Mouse (Mus musculus): ENCODE results near the gene Olfr601. TPM values are rescaled to one million over a fixed set of nuclear protein-coding genes. Genes with fewer than 3 reads are reported as not detected.

The Olfr601 gene
- not detected for total RNA-seq (2023)

DNA sequence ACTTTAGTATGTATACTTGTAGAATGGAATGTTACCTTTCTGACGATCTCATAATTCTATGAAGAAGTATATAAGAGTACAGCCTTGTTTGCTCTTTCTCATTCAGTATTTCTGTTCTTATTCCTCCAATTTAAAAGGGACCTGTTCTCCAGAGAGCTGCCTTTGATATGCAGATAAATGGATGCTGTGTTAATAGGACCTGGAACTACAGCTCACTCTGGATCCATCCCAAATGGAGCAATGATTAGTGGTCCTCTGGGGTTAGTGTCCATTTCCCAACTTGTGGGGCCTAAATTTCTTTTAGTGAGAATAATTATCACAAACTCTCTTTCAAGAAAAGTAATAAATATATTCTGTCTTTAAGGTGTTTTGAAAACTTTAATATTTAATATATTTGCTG is at the start of gene Olfr601:
TSS of gene Olfr601 (minus strand) at position 101 of the 400 bp plus-strand sequence.

DNA sequence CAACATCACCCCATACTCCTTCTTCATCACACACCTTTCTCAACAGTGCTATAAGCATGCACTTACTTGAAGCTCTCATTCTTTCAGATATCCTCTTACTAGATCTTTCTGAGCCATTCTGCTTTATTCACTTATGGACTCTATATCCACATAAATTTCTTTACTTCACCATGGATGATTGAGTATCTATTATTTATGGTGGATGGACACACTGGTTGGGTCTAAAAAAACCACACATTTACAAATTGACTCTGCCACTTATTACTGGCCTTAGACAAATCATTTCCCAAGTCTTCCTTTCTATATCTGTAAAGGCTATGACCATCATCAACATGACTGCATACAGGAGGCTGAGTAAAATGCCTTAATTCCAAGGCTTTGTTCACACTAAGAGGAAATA is 23.6 kb upstream of the Olfr601 start, which contains the start of gene Olfr603:
TSS of gene Olfr603 (minus strand) at position 101 of the 400 bp plus-strand sequence.

DNA sequence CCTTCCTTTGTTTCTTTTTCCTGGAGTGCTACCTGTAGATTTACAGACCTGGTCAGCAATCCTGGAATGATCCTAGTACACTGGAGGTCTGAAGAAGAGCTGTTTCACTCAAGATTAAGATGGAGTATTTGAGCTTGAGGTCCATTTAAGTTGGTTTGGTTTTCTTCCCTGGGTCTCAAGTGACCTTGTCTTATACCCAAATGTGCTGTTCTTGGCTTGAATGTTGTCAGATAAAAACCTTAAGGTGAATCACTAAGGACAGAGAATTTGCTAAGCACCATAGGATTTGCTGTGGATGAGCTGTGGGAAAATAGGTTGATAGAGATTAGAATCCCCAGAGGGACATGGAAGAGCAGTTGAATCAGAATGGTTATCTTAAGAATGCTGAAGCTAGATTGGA is 12.9 kb downstream of the Olfr601 start, which contains the start of gene Olfr600:
TSS of gene Olfr600 (minus strand) at position 101 of the 400 bp plus-strand sequence.

DNA sequence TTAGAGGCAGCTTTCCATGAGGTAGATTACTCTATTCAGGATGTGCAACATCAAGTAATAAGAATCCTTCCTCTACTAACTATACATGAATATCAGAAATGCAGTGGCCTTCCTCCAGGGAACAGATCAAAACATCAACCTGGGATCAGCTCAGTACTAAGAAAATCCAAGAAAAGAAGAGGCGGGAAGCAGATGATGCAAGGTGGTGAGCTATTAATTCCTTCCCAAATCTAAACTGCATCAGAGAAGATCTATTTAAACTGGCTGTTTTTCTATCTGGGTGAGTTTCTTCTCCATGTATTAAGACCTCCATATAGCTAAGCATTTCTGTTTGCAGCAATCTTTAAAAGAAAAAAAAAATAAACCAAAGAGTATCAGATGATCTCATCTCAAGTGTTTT is 26.8 kb downstream of the Olfr601 start, which contains the start of gene Olfr599:
TSS of gene Olfr599 (plus strand) at position 301 of the 400 bp plus-strand sequence.

DNA sequence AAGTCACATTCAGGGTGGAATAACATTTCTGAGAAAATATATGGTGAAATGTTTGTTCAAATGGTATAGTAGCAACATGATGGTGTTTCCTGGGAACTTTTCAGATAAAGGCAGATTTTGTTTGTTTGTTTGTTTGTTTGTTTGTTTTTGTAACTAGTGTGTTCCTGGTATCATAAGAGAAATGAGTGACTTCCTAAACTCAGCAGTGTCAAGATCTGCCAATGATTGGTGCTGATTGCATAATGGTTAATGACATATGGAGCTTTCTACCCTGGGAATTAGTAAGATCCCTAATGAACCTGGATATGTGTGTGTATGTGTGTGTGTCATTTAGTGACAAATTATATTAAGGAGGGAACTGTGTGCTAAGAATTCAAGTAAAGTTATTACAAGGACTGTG is 39.2 kb downstream of the Olfr601 start, which contains the start of gene Olfr598:
TSS of gene Olfr598 (plus strand) at position 301 of the 400 bp plus-strand sequence.

DNA sequence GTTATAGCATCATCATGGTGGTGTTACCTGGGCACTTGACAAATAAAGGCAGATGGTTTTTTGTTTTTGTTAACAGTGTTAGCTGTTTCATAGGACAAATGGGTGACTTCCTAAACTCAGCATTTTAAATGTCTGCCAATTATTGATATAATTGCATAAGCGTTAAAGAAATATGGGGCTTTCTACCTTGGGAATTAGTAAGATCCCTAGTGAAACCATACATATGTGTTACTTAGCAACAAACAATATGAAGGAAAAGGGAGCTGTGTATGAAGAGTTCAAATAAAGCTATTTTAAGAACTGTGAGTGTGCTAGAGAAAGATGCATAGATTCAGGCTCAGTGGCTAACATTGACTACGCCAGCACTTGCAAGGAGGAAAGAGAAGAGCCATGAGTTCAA is 46.4 kb downstream of the Olfr601 start, which contains the start of gene Olfr597:
TSS of gene Olfr597 (plus strand) at position 301 of the 400 bp plus-strand sequence.

Other genes starting within 250 kb of the Olfr601 start
- gene Olfr586, start 237.0 kb downstream of the Olfr601 start, total RNA-seq (2023), result not detected
- not detected for gene Olfr588-ps1, start 221.8 kb downstream of the Olfr601 start, total RNA-seq (2023)
- not detected for gene Olfr589, start 206.3 kb downstream of the Olfr601 start, total RNA-seq (2023)
- gene Olfr591, start 184.3 kb downstream of the Olfr601 start, total RNA-seq (2023), result not detected
- not detected for gene Olfr592, start 177.9 kb downstream of the Olfr601 start, total RNA-seq (2023)
- not detected for gene Olfr593, start 150.8 kb downstream of the Olfr601 start, total RNA-seq (2023)
- gene Olfr594, start 145.7 kb downstream of the Olfr601 start, total RNA-seq (2023), result not detected
- not detected for gene Usp17ld, start 110.2 kb downstream of the Olfr601 start, total RNA-seq (2023)
- not detected for gene Olfr596, start 57.0 kb downstream of the Olfr601 start, total RNA-seq (2023)
- gene Olfr597, start 46.3 kb downstream of the Olfr601 start, total RNA-seq (2023), result not detected
- gene Olfr598, start 39.1 kb downstream of the Olfr601 start, total RNA-seq (2023), result not detected
- not detected for gene Olfr599, start 26.7 kb downstream of the Olfr601 start, total RNA-seq (2023)
- gene Olfr600, start 13.0 kb downstream of the Olfr601 start, total RNA-seq (2023), result not detected
- not detected for gene Olfr603, start 23.5 kb upstream of the Olfr601 start, total RNA-seq (2023)
- not detected for gene Usp17lc, start 52.4 kb upstream of the Olfr601 start, total RNA-seq (2023)
- not detected for gene Olfr605, start 82.8 kb upstream of the Olfr601 start, total RNA-seq (2023)
- gene Olfr606, start 86.4 kb upstream of the Olfr601 start, total RNA-seq (2023), result not detected
- not detected for gene Olfr607, start 101.5 kb upstream of the Olfr601 start, total RNA-seq (2023)
- gene Olfr608, start 107.2 kb upstream of the Olfr601 start, total RNA-seq (2023), result not detected
- gene Olfr609, start 135.4 kb upstream of the Olfr601 start, total RNA-seq (2023), result not detected
- not detected for gene Olfr610, start 149.5 kb upstream of the Olfr601 start, total RNA-seq (2023)
- gene Olfr611, start 158.2 kb upstream of the Olfr601 start, total RNA-seq (2023), result not detected
- gene Olfr612, start 180.1 kb upstream of the Olfr601 start, total RNA-seq (2023), result not detected
- gene Olfr613, start 185.4 kb upstream of the Olfr601 start, total RNA-seq (2023), result not detected
- gene Olfr615, start 193.4 kb upstream of the Olfr601 start, total RNA-seq (2023), result not detected
- gene Olfr616, start 206.5 kb upstream of the Olfr601 start, total RNA-seq (2023), result not detected
- gene Olfr617, start 210.4 kb upstream of the Olfr601 start, total RNA-seq (2023), result not detected
- gene Olfr618, start 227.4 kb upstream of the Olfr601 start, total RNA-seq (2023), result not detected
- not detected for gene Olfr619, start 237.9 kb upstream of the Olfr601 start, total RNA-seq (2023)
- not detected for gene Olfr620, start 249.9 kb upstream of the Olfr601 start, total RNA-seq (2023)